Mouse (Mus musculus): ENCODE results near the gene Tma16.
A peak's percentile ranks its signal among the peaks of the same experiment; 100 is the strongest.

Gene Tma16

DNA sequence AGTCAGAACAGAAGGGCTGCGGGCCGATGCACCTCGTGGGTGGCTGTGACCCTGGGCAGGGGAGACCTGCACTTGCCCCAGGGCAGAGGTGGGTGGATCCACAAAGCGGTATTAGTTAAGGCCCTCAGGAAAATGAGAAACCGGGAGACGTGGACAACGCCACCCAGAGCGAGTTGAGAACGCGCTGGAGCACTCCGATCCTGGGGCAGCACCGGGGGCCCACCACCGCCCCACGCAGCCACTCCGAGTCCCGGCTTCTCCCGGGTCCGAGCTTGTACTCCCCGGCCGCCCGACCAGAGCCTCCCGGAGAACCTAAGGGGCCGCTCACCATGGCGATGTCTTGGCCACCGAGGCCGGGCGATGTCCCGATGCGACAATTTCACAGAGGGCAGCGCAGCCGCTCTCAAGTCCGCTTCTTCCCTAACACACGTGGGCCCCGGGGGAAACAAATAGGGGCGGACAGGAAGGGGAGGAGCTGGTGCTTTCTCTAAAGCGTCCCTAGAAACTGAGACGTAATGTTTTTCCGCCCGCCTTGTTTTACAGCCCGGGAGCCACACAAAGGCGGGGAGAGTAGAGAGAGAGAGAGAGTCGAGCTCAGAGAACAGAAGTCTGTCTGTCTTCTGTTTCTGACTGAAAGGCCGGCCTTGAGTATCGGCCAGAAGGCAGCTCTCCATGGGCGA, at the start of gene Tma16:
TSS of gene Tma16 (minus strand) at position 447 of the 680 bp plus-strand sequence.
- DNase-seq, result peak; percentile 82 to 87

- DNase-seq, result no peak
Measured at GRCm38 (mm10) chr8:66520576-66520975, 34.2 kb upstream of the Tma16 start.

DNA sequence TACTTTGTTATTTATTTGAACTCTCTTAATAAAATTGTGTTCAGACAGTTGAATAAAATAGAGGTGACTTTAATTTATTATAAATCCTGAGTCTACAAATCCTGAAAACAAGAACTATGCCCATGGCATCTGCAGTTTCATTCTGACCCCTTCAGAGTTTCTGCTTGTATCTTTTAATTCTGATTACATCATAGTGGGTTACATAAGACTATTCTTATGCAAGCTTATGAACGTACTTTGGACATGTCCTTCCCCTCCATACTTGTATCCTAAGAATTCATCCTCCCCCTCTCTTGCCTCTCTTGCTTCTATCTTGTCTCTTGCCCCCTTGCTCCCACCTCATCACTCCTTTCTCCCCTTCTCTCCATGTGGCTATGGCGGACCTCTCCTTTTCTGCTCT, 32.8 kb upstream of the Tma16 start:
- no peak for DNase-seq

- no peak for DNase-seq
Measured at GRCm38 (mm10) chr8:66511537-66511936, 25.2 kb upstream of the Tma16 start, which contains the start of gene Tktl2. Gene Tktl2 (plus strand): TSS chr8:66511756.

DNA sequence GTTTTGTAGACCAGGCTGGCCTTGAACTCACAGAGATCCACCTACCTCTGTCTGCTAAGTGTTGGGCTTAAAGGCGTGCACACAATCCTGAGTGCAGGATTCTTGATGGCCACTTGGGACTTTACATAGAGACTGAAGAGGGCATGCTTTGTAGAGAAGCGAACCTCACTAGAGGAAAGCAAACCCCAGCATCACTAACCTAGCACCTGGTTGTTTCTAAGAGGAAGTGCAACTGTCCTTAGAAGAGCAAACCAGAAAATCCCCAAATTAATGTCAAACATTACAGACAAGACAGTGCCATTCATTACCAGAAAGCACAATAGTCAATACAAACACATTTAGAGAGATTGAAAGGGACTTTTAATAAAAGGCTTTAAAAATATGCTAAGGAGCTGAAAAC, 17.1 kb upstream of the Tma16 start:
- DNase-seq, result no peak

DNA sequence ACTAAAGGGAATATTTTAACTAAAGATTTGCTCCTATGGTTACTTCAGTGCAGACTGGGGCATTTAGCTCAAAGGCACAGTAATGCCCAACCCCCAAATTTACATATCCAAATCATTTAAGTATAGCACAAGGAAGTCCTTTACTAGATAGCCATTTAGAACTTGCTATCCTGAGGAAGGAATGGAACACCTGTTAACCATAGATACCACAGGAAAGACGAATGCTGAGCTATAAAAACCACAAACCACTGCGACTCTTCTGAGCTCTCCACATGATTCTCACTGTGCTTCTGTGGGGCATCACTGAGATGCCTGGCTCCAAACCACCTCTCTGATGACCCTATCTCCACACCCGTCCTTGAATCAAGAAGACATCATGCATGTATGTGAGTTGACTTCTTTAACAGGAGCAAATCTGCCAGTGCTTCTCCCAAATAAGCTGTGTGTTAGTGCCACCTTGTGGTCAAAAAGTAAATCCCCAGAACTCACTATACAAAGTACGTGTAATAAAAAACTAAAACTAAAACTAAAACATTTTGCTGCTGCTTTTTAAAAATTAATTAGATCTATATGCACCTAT, 10.8 kb upstream of the Tma16 start:
- peak; percentile 27 to 28 for DNase-seq

GRCm38 (mm10) chr8:66495726-66496125, 9.4 kb upstream of the Tma16 start:
- peak; percentile 87 to 88 for DNase-seq

DNA sequence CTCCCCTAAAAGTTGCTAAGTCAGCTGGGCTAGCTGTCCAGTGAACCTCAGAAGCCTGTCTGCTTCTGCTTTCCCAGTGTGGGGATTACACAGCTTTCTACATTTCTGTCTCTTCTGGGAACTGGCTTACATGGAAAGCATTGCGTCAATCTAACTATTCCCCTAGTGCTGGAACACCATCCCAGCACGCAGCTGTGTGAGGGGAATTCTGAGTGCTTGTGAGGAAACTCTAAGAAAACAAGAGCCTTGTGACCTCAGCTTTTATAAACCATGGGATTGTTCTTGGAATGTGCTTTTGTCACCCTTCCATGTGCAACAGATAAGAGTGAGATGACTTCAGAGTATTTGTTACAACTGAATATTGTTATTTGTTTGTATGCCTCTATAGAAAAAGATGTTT, 8.2 kb upstream of the Tma16 start:
- no peak for DNase-seq

- DNase-seq, result no peak
Measured at GRCm38 (mm10) chr8:66490624-66491023, 4.3 kb upstream of the Tma16 start.

GRCm38 (mm10) chr8:66488556-66488955, 2.2 kb upstream of the Tma16 start:
- DNase-seq, result no peak

- DNase-seq, result no peak
Measured at GRCm38 (mm10) chr8:66476880-66477279, 9.4 kb downstream of the Tma16 start.

GRCm38 (mm10) chr8:66469821-66470220, 16.5 kb downstream of the Tma16 start:
- no peak for DNase-seq

DNA sequence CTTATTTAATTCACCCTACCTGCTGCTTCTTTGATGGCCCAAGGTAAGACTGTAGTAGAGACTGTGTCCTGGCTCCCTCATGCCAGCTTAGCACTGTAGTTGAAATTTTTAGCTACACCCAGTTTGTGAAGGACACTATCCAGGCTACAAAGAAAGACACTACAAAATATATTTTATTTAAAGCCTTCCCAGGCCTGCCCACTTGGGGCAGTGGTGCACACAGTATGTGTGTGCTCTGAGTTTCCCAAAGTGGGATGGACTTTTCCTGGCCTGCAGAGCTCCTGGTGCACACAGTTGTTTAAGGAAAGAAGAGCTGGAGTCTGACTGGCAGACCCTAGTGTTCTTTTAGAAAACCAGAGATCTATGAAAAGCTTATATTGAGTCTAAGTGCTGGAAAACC, 29.3 kb downstream of the Tma16 start:
- peak; percentile 4 to 7 for DNase-seq

- DNase-seq, result peak; percentile 38 to 40
Measured at GRCm38 (mm10) chr8:66450691-66451090, 35.6 kb downstream of the Tma16 start.

- no peak for DNase-seq
Measured at GRCm38 (mm10) chr8:66445351-66445750, 41.0 kb downstream of the Tma16 start.

GRCm38 (mm10) chr8:66444141-66444540, 42.2 kb downstream of the Tma16 start:
- no peak for DNase-seq

DNA sequence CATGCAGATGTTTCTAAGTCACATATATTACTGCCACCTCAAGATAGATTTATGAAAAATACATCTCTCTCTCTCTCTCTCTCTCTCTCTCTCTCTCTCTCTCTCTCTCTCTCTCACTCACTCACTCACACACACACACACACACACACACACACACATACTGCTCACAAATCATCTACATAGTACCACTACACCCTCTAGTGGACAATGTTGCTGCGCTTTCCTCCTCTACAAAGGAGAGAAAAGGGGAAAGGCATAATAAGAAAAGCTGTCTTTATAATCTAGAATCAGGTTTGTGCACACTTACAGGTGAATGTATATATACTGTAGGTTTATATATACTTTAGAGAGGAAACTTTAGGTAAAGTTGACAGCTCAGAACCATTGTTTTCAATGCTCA, 43.6 kb downstream of the Tma16 start:
- DNase-seq, result peak; percentile 40 to 47

DNA sequence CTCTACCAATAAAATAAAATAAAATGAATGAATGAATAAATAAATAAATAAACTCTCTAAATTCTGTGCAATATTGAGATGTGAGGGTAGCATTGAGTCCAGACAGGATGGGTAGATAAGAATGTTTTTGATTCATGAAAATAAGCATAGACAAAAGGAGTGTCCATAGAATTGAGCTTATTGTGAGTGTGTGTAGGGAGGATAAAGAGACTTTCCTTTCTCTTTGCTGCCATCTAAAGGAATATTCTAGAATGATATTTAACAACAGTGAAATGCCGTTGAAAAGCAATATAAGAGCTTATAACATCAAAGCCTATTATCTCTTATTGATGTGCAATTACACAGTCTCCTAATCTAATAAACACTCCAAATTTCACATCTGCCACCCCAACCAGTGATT, 45.2 kb downstream of the Tma16 start:
- no peak for DNase-seq

- peak; percentile 8 to 9 for DNase-seq
Measured at GRCm38 (mm10) chr8:66438468-66438867, 47.9 kb downstream of the Tma16 start.

GRCm38 (mm10) chr8:66437929-66438328, 48.4 kb downstream of the Tma16 start:
- DNase-seq, result no peak

- DNase-seq, result no peak
Measured at GRCm38 (mm10) chr8:66436804-66437203, 49.5 kb downstream of the Tma16 start.

DNA sequence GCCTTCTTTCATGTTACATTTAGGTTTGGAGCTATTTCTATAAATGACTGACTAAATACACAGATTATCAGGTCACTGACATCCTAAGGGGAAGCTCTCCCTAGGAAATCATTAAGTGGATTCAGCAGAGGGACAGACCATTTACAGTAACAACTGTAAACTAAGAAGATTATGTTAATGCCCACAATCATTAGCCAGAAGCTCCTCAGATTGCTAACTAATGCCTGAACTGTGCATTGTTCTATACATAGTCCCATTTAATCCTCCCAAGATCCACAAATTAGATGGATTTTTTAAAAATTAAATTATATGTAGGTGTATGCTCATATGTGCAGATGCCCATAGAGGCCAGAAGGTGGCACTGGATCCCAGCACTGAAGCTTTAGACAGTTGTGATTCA, 52.8 kb downstream of the Tma16 start:
- DNase-seq, result no peak

DNA sequence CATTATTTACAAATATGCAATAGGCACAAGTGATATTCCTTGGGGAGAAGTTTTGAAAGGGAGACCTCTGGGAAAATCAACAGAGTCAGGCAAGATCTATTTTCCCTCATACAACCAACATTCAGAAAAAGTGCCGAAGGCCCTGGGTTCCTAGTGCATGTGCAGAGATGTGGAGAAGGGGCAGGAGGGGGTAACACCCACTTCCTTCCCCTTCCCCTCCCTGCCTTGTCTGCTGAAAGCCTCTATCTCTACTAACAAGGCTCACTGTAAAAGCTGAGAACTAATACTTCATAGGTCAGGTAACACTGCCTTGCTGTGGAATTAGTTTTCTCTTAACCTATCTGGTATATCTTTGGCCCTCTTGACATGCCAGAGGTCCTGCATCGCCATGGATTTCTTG, 55.7 kb downstream of the Tma16 start:
- no peak for DNase-seq
